10 mouse cellular contexts compared by ENCODE assay signal in genomic region chr5:24575948-24576347, GRCm38 (mm10). TPM values are rescaled to one million over a fixed set of nuclear protein-coding genes. Genes with fewer than 3 reads are reported as not detected.
DNase-seq lines count a peak whose midpoint lies in the region; ATAC-seq and TF ChIP-seq lines count a peak whose summit lies in the region.
"Had no signal": no experiment of that assay in that cellular context is flagged by ENCODE, and none has a peak within 500 bp of the region (broad histone marks: within the 10 kb centered on the region; RNA-seq: fewer than 3 reads in every experiment).

No protein-coding gene starts in this region.

- no peak for TF ChIP-seq POLR2A in MEL (IDR thresholded peaks at IDR 0.05; ENCODE audit: control insufficient read depth in 1 of 2, insufficient read depth in 1 of 2, low read depth in 1 of 2, low read length in 2 of 2, poor library complexity in 1 of 2)

- 82% methylated on average over 1 of the region's 1 CpGs for WGBS in heart, embryonic 16.5 days
- WGBS in hindbrain, embryonic 14.5 days, result 91% methylated on average over 1 of the region's 1 CpGs
- WGBS in midbrain, embryonic 13.5 days, result 93% methylated on average over 1 of the region's 1 CpGs

- DNase-seq in heart, adult 9 months (ENCODE audit: low spot score in 2 of 2), result no peak
- DNase-seq in MEL (ENCODE audit: low read depth, low spot score), result peak; percentile 75
- DNase-seq in hindbrain, embryonic 14.5 days (ENCODE audit: low spot score), result no peak
- DNase-seq in urinary bladder, postnatal 25 days (ENCODE audit: low spot score), result no peak
- no peak for DNase-seq in cerebellum, postnatal 14 days
- no peak for DNase-seq in ovary, adult 18-20 months (ENCODE audit: low spot score)
- DNase-seq: cerebellum, adult 18-20 months; thymus, postnatal 36 days had no signal

- peaks cover 15% of the 10 kb centered on the region for H3K4me1 ChIP-seq in heart, embryonic 16.5 days (ENCODE audit: control insufficient read depth, insufficient read depth, low read length)
- H3K4me1 ChIP-seq in MEL (ENCODE audit: control insufficient read depth in 1 of 2, insufficient read depth in 2 of 2, low read length in 2 of 2), result peaks cover 12 to 16% of the 10 kb centered on the region in 2 experiments
- H3K4me1 ChIP-seq in hindbrain, embryonic 14.5 days (replicated peaks; ENCODE audit: control insufficient read depth, insufficient read depth, low read length), result peaks cover 14% of the 10 kb centered on the region
- peaks cover 23% of the 10 kb centered on the region for H3K4me1 ChIP-seq in midbrain, embryonic 13.5 days (replicated peaks)

- peak; percentile 49 to 66 for TF ChIP-seq EP300 in MEL (IDR thresholded peaks at IDR 0.05; ENCODE audit: low read depth in 1 of 2, low read length in 2 of 2)

- H3K4me3 ChIP-seq in heart, embryonic 16.5 days (ENCODE audit: low read length), result no peak overlapping the region; the same call in 1 of the 2 replicates
- peak overlapping the region; percentile 66 to 67 for H3K4me3 ChIP-seq in MEL (ENCODE audit: control insufficient read depth in 1 of 2, insufficient read depth in 1 of 2, low read depth in 2 of 2, low read length in 2 of 2)
- H3K4me3 ChIP-seq in hindbrain, embryonic 14.5 days (replicated peaks; ENCODE audit: low read length), result no peak overlapping the region
- peak overlapping the region; percentile 78 for H3K4me3 ChIP-seq in midbrain, embryonic 13.5 days (replicated peaks)

- ATAC-seq in heart, embryonic 16.5 days (replicated peaks; ENCODE audit: extremely low read depth, insufficient read depth, low FRiP score), result no peak
- ATAC-seq in hindbrain, embryonic 14.5 days (ENCODE audit: low FRiP score), result no peak
- no peak for ATAC-seq in midbrain, embryonic 13.5 days

- peaks cover 31% of the 10 kb centered on the region for H3K79me2 ChIP-seq in MEL (ENCODE audit: control insufficient read depth, insufficient read depth, low read length, poor library complexity)

- H3K36me3 ChIP-seq in heart, embryonic 16.5 days (ENCODE audit: control insufficient read depth, insufficient read depth), result peaks cover 25% of the 10 kb centered on the region
- H3K36me3 ChIP-seq in MEL (ENCODE audit: control insufficient read depth in 1 of 2, insufficient read depth in 2 of 2, low read length in 2 of 2), result peaks cover 19 to 24% of the 10 kb centered on the region in 2 experiments
- peaks cover 45% of the 10 kb centered on the region for H3K36me3 ChIP-seq in hindbrain, embryonic 14.5 days (replicated peaks; ENCODE audit: control insufficient read depth, insufficient read depth)
- H3K36me3 ChIP-seq in midbrain, embryonic 13.5 days, result peaks cover 45% of the 10 kb centered on the region

- no peak overlapping the region for H3K9ac ChIP-seq in heart, embryonic 16.5 days (ENCODE audit: low read length)
- peak overlapping the region; percentile 91 for H3K9ac ChIP-seq in MEL (ENCODE audit: control insufficient read depth, low read depth, low read length, poor library complexity, severe bottlenecking)
- peak overlapping the region; percentile 79; the same call in 1 of the 2 replicates for H3K9ac ChIP-seq in hindbrain, embryonic 14.5 days
- H3K9ac ChIP-seq in midbrain, embryonic 13.5 days (replicated peaks), result peak overlapping the region; percentile 84

- H3K27me3 ChIP-seq in heart, embryonic 16.5 days (ENCODE audit: control insufficient read depth, insufficient read depth, low read length), result no peaks in the 10 kb centered on the region
- no peaks in the 10 kb centered on the region for H3K27me3 ChIP-seq in MEL (ENCODE audit: control insufficient read depth in 1 of 2, insufficient read depth in 2 of 2, low read length in 2 of 2)
- H3K27me3 ChIP-seq in hindbrain, embryonic 14.5 days (ENCODE audit: control insufficient read depth, insufficient read depth, low read length), result no peaks in the 10 kb centered on the region
- no peaks in the 10 kb centered on the region for H3K27me3 ChIP-seq in midbrain, embryonic 13.5 days

- TF ChIP-seq CTCF in MEL (IDR thresholded peaks at IDR 0.05 in 2 of 3, conservative IDR thresholded peaks at IDR 0.05 in 1 of 3; ENCODE audit: control insufficient read depth in 1 of 3, insufficient read depth in 1 of 3, low read depth in 2 of 3, low read length in 3 of 3, poor library complexity in 1 of 3, severe bottlenecking in 1 of 3), result no peak

- no peak overlapping the region for H3K27ac ChIP-seq in heart, embryonic 16.5 days (ENCODE audit: low read length)
- H3K27ac ChIP-seq in MEL (ENCODE audit: control insufficient read depth, low read depth, low read length), result peak overlapping the region; percentile 32
- no peak overlapping the region for H3K27ac ChIP-seq in hindbrain, embryonic 14.5 days
- H3K27ac ChIP-seq in midbrain, embryonic 13.5 days, result no peak overlapping the region

- H3K4me2 ChIP-seq in heart, embryonic 16.5 days (ENCODE audit: low read depth, low read length), result peak overlapping the region; percentile 96
- H3K4me2 ChIP-seq in hindbrain, embryonic 14.5 days (replicated peaks), result peak overlapping the region; percentile 67
- H3K4me2 ChIP-seq in midbrain, embryonic 13.5 days (replicated peaks), result peak overlapping the region; percentile 95

- H3K9me3 ChIP-seq in heart, embryonic 16.5 days (replicated peaks; ENCODE audit: control insufficient read depth, low read length), result no peaks in the 10 kb centered on the region
- H3K9me3 ChIP-seq in MEL (replicated peaks; ENCODE audit: insufficient read depth, low read length), result no peaks in the 10 kb centered on the region
- H3K9me3 ChIP-seq in hindbrain, embryonic 14.5 days (ENCODE audit: control insufficient read depth, low read length), result no peaks in the 10 kb centered on the region
- H3K9me3 ChIP-seq in midbrain, embryonic 13.5 days, result no peaks in the 10 kb centered on the region

- no peak for TF ChIP-seq RAD21 in MEL (IDR thresholded peaks at IDR 0.05; ENCODE audit: low read depth, low read length)

TF ChIP-seq in MEL, 35 proteins besides CTCF, POLR2A, EP300 and RAD21 (continues in another document):
- peak; percentile 78 for TF ChIP-seq TCF12 (IDR thresholded peaks at IDR 0.05; ENCODE audit: low read depth, low read length)
- TF ChIP-seq MAX (IDR thresholded peaks at IDR 0.05; ENCODE audit: low read length), result no peak
- no peak for TF ChIP-seq ZKSCAN1 (IDR thresholded peaks at IDR 0.05; ENCODE audit: low read depth, low read length)
- TF ChIP-seq POLR2AphosphoS2 (IDR thresholded peaks at IDR 0.05; ENCODE audit: low read length), result no peak
- no peak for TF ChIP-seq CHD2 (IDR thresholded peaks at IDR 0.05; ENCODE audit: low read length)
- TF ChIP-seq KAT2A (conservative IDR thresholded peaks at IDR 0.05; ENCODE audit: low read depth, low read length), result no peak
- no peak for TF ChIP-seq ZMIZ1 (IDR thresholded peaks at IDR 0.05; ENCODE audit: low read depth, low read length)
- TF ChIP-seq ZC3H11A (IDR thresholded peaks at IDR 0.05; ENCODE audit: low read depth, low read length), result no peak
- TF ChIP-seq GATA1 (IDR thresholded peaks at IDR 0.05; ENCODE audit: low read depth, low read length), result peak; percentile 67
- no peak for TF ChIP-seq RCOR1 (IDR thresholded peaks at IDR 0.05; ENCODE audit: low read depth, low read length)
- no peak for TF ChIP-seq ELF1 (IDR thresholded peaks at IDR 0.05; ENCODE audit: low read depth, low read length)
- TF ChIP-seq MYC (IDR thresholded peaks at IDR 0.05; ENCODE audit: low read depth, low read length), result no peak

RNA-seq across cellular contexts. Expression of gene Abcf2, which starts 1.3 kb away (rescaled TPM):
- 68.1 and 72.6 TPM in 2 replicates for polyA plus RNA-seq in heart, embryonic 16.5 days (2015; fragmentation: Nextera tagmentation; extraction: Ambion mirVana)
- 228 and 257 TPM in 2 replicates for total RNA-seq in MEL (2012; rRNA removed)
- 100 to 1,000 TPM in 1 of 2 experiments, not detected in 1; 244 TPM for polyA plus RNA-seq in MEL (2012; ENCODE audit: insufficient read depth in 1 of 2, insufficient read length in 2 of 2, low read depth in 1 of 2, low replicate concordance in 2 of 2, missing spikeins in 1 of 2)
- polyA plus RNA-seq in hindbrain, embryonic 14.5 days (2014; fragmentation: Nextera tagmentation; extraction: Ambion mirVana), result 72.3 and 87.2 TPM in 2 replicates
- polyA plus RNA-seq in midbrain, embryonic 13.5 days (2015; fragmentation: Nextera tagmentation; extraction: Ambion mirVana), result 98.2 and 103 TPM in 2 replicates

RNA-seq across cellular contexts. Expression of gene Chpf2, which starts 10.6 kb away (rescaled TPM):
- 14.4 and 14.8 TPM in 2 replicates for polyA plus RNA-seq in heart, embryonic 16.5 days (2015; fragmentation: Nextera tagmentation; extraction: Ambion mirVana)
- total RNA-seq in MEL (2012; rRNA removed), result 37.1 and 37.9 TPM in 2 replicates
- 10 to 100 TPM in 1 of 2 experiments, not detected in 1; 39.7 TPM for polyA plus RNA-seq in MEL (2012; ENCODE audit: insufficient read depth in 1 of 2, insufficient read length in 2 of 2, low read depth in 1 of 2, low replicate concordance in 2 of 2, missing spikeins in 1 of 2)
- 14.0 and 14.4 TPM in 2 replicates for polyA plus RNA-seq in hindbrain, embryonic 14.5 days (2014; fragmentation: Nextera tagmentation; extraction: Ambion mirVana)
- 17.8 and 18.6 TPM in 2 replicates for polyA plus RNA-seq in midbrain, embryonic 13.5 days (2015; fragmentation: Nextera tagmentation; extraction: Ambion mirVana)

RNA-seq across cellular contexts. Expression of gene 4931409K22Rik, which starts 19.3 kb away (rescaled TPM):
- polyA plus RNA-seq in heart, embryonic 16.5 days (2015; fragmentation: Nextera tagmentation; extraction: Ambion mirVana), result not detected in 2 replicates
- not detected in 2 replicates for total RNA-seq in MEL (2012; rRNA removed)
- polyA plus RNA-seq in MEL (2012; ENCODE audit: insufficient read depth in 1 of 2, insufficient read length in 2 of 2, low read depth in 1 of 2, low replicate concordance in 2 of 2, missing spikeins in 1 of 2), result not detected
- 0.10 and 0.19 TPM in 2 replicates for polyA plus RNA-seq in hindbrain, embryonic 14.5 days (2014; fragmentation: Nextera tagmentation; extraction: Ambion mirVana)
- polyA plus RNA-seq in midbrain, embryonic 13.5 days (2015; fragmentation: Nextera tagmentation; extraction: Ambion mirVana), result 0.07 and 0.08 TPM in 2 replicates

RNA-seq across cellular contexts. Expression of gene Asb10, which starts 35.2 kb away (rescaled TPM):
- polyA plus RNA-seq in heart, embryonic 16.5 days (2015; fragmentation: Nextera tagmentation; extraction: Ambion mirVana), result 10.1 and 10.2 TPM in 2 replicates
- total RNA-seq in MEL (2012; rRNA removed), result 0.12 and 0.13 TPM in 2 replicates
- under 1 TPM in 1 of 2 experiments, not detected in 1; 0.32 TPM for polyA plus RNA-seq in MEL (2012; ENCODE audit: insufficient read depth in 1 of 2, insufficient read length in 2 of 2, low read depth in 1 of 2, low replicate concordance in 2 of 2, missing spikeins in 1 of 2)
- polyA plus RNA-seq in hindbrain, embryonic 14.5 days (2014; fragmentation: Nextera tagmentation; extraction: Ambion mirVana), result 0.22 and 0.23 TPM in 2 replicates
- 0.17 TPM in 1 of 2 replicates, not detected in the other for polyA plus RNA-seq in midbrain, embryonic 13.5 days (2015; fragmentation: Nextera tagmentation; extraction: Ambion mirVana)

RNA-seq across cellular contexts. Expression of gene Smarcd3, which starts 48.3 kb away (rescaled TPM):
- polyA plus RNA-seq in heart, embryonic 16.5 days (2015; fragmentation: Nextera tagmentation; extraction: Ambion mirVana), result 47.4 and 48.3 TPM in 2 replicates
- total RNA-seq in MEL (2012; rRNA removed), result 2.1 and 2.7 TPM in 2 replicates
- 10 to 100 TPM in 1 of 2 experiments, not detected in 1; 16.5 TPM for polyA plus RNA-seq in MEL (2012; ENCODE audit: insufficient read depth in 1 of 2, insufficient read length in 2 of 2, low read depth in 1 of 2, low replicate concordance in 2 of 2, missing spikeins in 1 of 2)
- 149 and 171 TPM in 2 replicates for polyA plus RNA-seq in hindbrain, embryonic 14.5 days (2014; fragmentation: Nextera tagmentation; extraction: Ambion mirVana)
- polyA plus RNA-seq in midbrain, embryonic 13.5 days (2015; fragmentation: Nextera tagmentation; extraction: Ambion mirVana), result 119 and 127 TPM in 2 replicates

Comparison
In these comparisons a context has a peak if more than half of its experiments do, and no peak if none do; other contexts are left out.
1. H3K4me3 ChIP-seq: peak in MEL (2 of 2) and midbrain, embryonic 13.5 days (single experiment); none in heart, embryonic 16.5 days (single experiment) and hindbrain, embryonic 14.5 days (single experiment).
2. Peak in every context shown above with its lines, with median percentiles within 50 percentile points of each other: H3K4me2 ChIP-seq.